Mouse (Mus musculus) embryonic facial prominence, embryonic 11.5 days (tissue): ENCODE measurements around the gene Cstf3. TPM values are rescaled to one million over a fixed set of nuclear protein-coding genes. Genes with fewer than 3 reads are reported as not detected.

Experiments used
- ATAC-seq: fragments of 200-750 bp; cut with Nextera tagmentation; replicated peaks from 2 replicates; pipeline ENCODE4 v1.8.0; 2017; ENCODE audit warnings: low read depth; ENCODE audit not compliant: insufficient number of reproducible peaks, low FRiP score, low TSS enrichment
- DNase-seq: peaks from one replicate; pipeline ENCODE4 v3.0.0-alpha.2; 2015; ENCODE audit warnings: low spot score
- H3K27ac ChIP-seq: fragments of 300-500 bp; sonication (generic); replicated peaks from 2 replicates; pipeline ENCODE4 v1.5.1; 2014; ENCODE audit warnings: mild to moderate bottlenecking, low read depth, low read length, control low read depth
- H3K27me3 ChIP-seq: fragments of 300-500 bp; sonication (generic); 2 replicates; pipeline ENCODE4 v1.6.1; 2014; ENCODE audit warnings: mild to moderate bottlenecking, low read length, moderate library complexity, mixed read lengths; ENCODE audit not compliant: control insufficient read depth, insufficient read depth
- H3K36me3 ChIP-seq: fragments of 300-500 bp; sonication (generic); replicated peaks from 2 replicates; pipeline ENCODE4 v1.6.1; 2014; ENCODE audit warnings: low read depth, mild to moderate bottlenecking, low read length, moderate library complexity, mixed read lengths; ENCODE audit not compliant: control insufficient read depth, insufficient read depth
- H3K4me1 ChIP-seq: fragments of 300-500 bp; sonication (generic); 2 replicates; pipeline ENCODE4 v1.6.1; 2014; ENCODE audit warnings: low read length, mixed read lengths; ENCODE audit not compliant: control insufficient read depth, insufficient read depth
- H3K4me2 ChIP-seq: fragments of 300-500 bp; sonication (generic); 2 replicates; pipeline ENCODE4 v1.6.1; 2014; ENCODE audit warnings: low read depth, mild to moderate bottlenecking, control low read depth, low read length, moderate library complexity
- H3K4me3 ChIP-seq: fragments of 300-500 bp; sonication (generic); 2 replicates; pipeline ENCODE4 v1.5.1; 2014; ENCODE audit warnings: low read depth, low read length, control low read depth
- H3K9ac ChIP-seq: fragments of 300-500 bp; sonication (generic); replicated peaks from 2 replicates; pipeline ENCODE4 v1.6.1; 2014; ENCODE audit warnings: mild to moderate bottlenecking, control low read depth, low read length
- H3K9me3 ChIP-seq: fragments of 300-500 bp; sonication (generic); replicated peaks from 2 replicates; pipeline ENCODE4 v1.6.1; 2016; ENCODE audit warnings: mild to moderate bottlenecking, low read length, inconsistent platforms, mixed read lengths; ENCODE audit not compliant: control insufficient read depth
- WGBS: fragments of 180-500 bp; shearing (Covaris S2); extraction: QIAGEN DNeasy Blood & Tissue Kit; methylation state at CpG from one replicate; pipeline ENCODE4 v1.1.7; 2014; 5-methylcytosine and 5-hydroxymethylcytosine counted together
- polyA plus RNA-seq: library from polyadenylated mRNA; unstranded; fragments of >200 nt; fragmentation: Nextera tagmentation; extraction: Ambion mirVana; gene quantifications from 2 replicates; pipeline ENCODE4 v1.2.1, GENCODE M21; 2014

Cstf3 gene
- polyA plus RNA-seq, 1 experiment from 2014 or later, result 96.7 TPM

GRCm38 (mm10) chr2:104572066-104572465 lies 18.3 kb upstream of the Cstf3 start:
- Histone ChIP-seq H3K27ac (no peak overlapping the region), H3K4me3 (no peak overlapping the region), H3K9me3 (no peaks in the 10 kb centered on the region), H3K9ac (no peak overlapping the region), H3K4me1 (no peaks in the 10 kb centered on the region), H3K27me3 (no peaks in the 10 kb centered on the region), H3K36me3 (no peaks in the 10 kb centered on the region), H3K4me2 (no peak overlapping the region)
- ATAC-seq (no peak), DNase-seq (no peak)
- 78% methylated on average over 6 of the region's 6 CpGs for WGBS

GRCm38 (mm10) chr2:104576216-104576615 lies 14.1 kb upstream of the Cstf3 start:
- 77% methylated on average over 5 of the region's 5 CpGs for WGBS
- no peaks in the 10 kb centered on the region for H3K4me1 ChIP-seq
- H3K4me2 ChIP-seq, result no peak overlapping the region
- H3K36me3 ChIP-seq, result no peaks in the 10 kb centered on the region
- no peak overlapping the region for H3K27ac ChIP-seq
- no peaks in the 10 kb centered on the region for H3K27me3 ChIP-seq
- no peak overlapping the region for H3K9ac ChIP-seq
- no peak for DNase-seq
- no peaks in the 10 kb centered on the region for H3K9me3 ChIP-seq
- ATAC-seq, result no peak
- no peak overlapping the region for H3K4me3 ChIP-seq

- no peaks in the 10 kb centered on the region for H3K9me3 ChIP-seq
- no peak overlapping the region for H3K9ac ChIP-seq
- WGBS, result 59% methylated on average over 5 of the region's 5 CpGs
- no peaks in the 10 kb centered on the region for H3K27me3 ChIP-seq
- no peak overlapping the region for H3K4me2 ChIP-seq
- DNase-seq (no peak), ATAC-seq (no peak)
- no peak overlapping the region for H3K27ac ChIP-seq
- H3K36me3 ChIP-seq, result no peaks in the 10 kb centered on the region
- no peaks in the 10 kb centered on the region for H3K4me1 ChIP-seq
- no peak overlapping the region for H3K4me3 ChIP-seq
These were observed 12.3 kb upstream of the Cstf3 start for GRCm38 (mm10) chr2:104578021-104578420.

- ATAC-seq, result no peak
These were observed 11.3 kb upstream of the Cstf3 start for GRCm38 (mm10) chr2:104578836-104579604.

GRCm38 (mm10) chr2:104579784-104580446 lies 10.4 kb upstream of the Cstf3 start:
- no peak for ATAC-seq
- H3K9ac ChIP-seq, result no peak overlapping the region

More at GRCm38 (mm10) chr2:104578836-104579604, 11.3 kb upstream of the Cstf3 start:
- Histone ChIP-seq H3K4me1 (no peaks in the 10 kb centered on the region), H3K4me3 (no peak overlapping the region), H3K27ac (no peak overlapping the region), H3K36me3 (no peaks in the 10 kb centered on the region), H3K9ac (no peak overlapping the region), H3K27me3 (no peaks in the 10 kb centered on the region), H3K9me3 (no peaks in the 10 kb centered on the region), H3K4me2 (no peak overlapping the region)
- DNase-seq, result no peak
- 70% methylated on average over 5 of the region's 5 CpGs for WGBS

GRCm38 (mm10) chr2:104581281-104581879 lies 8.9 kb upstream of the Cstf3 start:
- Histone ChIP-seq H3K9me3 (no peaks in the 10 kb centered on the region), H3K4me2 (no peak overlapping the region), H3K4me1 (no peaks in the 10 kb centered on the region), H3K27ac (no peak overlapping the region), H3K9ac (no peak overlapping the region), H3K36me3 (no peaks in the 10 kb centered on the region), H3K4me3 (no peak overlapping the region), H3K27me3 (no peaks in the 10 kb centered on the region)
- ATAC-seq (no peak), DNase-seq (no peak)
- 78% methylated on average over 9 of the region's 9 CpGs for WGBS

More at GRCm38 (mm10) chr2:104579784-104580446, 10.4 kb upstream of the Cstf3 start:
- H3K36me3 ChIP-seq, result no peaks in the 10 kb centered on the region
- H3K9me3 ChIP-seq, result no peaks in the 10 kb centered on the region
- WGBS, result 88% methylated on average over 7 of the region's 7 CpGs
- H3K4me3 ChIP-seq, result no peak overlapping the region
- no peak for DNase-seq
- H3K27me3 ChIP-seq, result no peaks in the 10 kb centered on the region
- no peak overlapping the region for H3K4me2 ChIP-seq
- H3K27ac ChIP-seq, result no peak overlapping the region
- no peaks in the 10 kb centered on the region for H3K4me1 ChIP-seq

GRCm38 (mm10) chr2:104583032-104583431 lies 7.3 kb upstream of the Cstf3 start:
- Histone ChIP-seq H3K27me3 (no peaks in the 10 kb centered on the region), H3K4me2 (no peak overlapping the region), H3K4me1 (no peaks in the 10 kb centered on the region), H3K4me3 (no peak overlapping the region), H3K9ac (no peak overlapping the region), H3K27ac (no peak overlapping the region), H3K36me3 (no peaks in the 10 kb centered on the region), H3K9me3 (no peaks in the 10 kb centered on the region)
- ATAC-seq, result no peak
- no peak for DNase-seq
- WGBS, result 75% methylated on average over 6 of the region's 6 CpGs

GRCm38 (mm10) chr2:104584226-104584625 lies 6.1 kb upstream of the Cstf3 start:
- Histone ChIP-seq H3K9ac (no peak overlapping the region), H3K4me1 (no peaks in the 10 kb centered on the region), H3K4me3 (no peak overlapping the region), H3K36me3 (no peaks in the 10 kb centered on the region), H3K9me3 (no peaks in the 10 kb centered on the region), H3K4me2 (no peak overlapping the region), H3K27ac (no peak overlapping the region), H3K27me3 (no peaks in the 10 kb centered on the region)
- ATAC-seq, result no peak
- 67% methylated on average over 7 of the region's 7 CpGs for WGBS
- no peak for DNase-seq
